Mouse (Mus musculus) left cerebral cortex, adult 18-20 months (tissue): ENCODE measurements around the gene Tmod4. TPM values are rescaled to one million over a fixed set of nuclear protein-coding genes. Genes with fewer than 3 reads are reported as not detected.

Experiments
- DNase-seq, 2 experiments: peaks; one replicate each; pipeline ENCODE4 v3.0.0; 2021 to 2022; ENCODE audit warnings: low spot score in 2 of 2, mixed read lengths in 1 of 2
- microRNA-seq, 2 experiments: library from miRNA; unstranded; fragments of <30 nt; microRNA quantifications; one replicate each; pipeline ENCODE4 v1.2.0; 2021
- total RNA-seq, 2 experiments: library from RNA; stranded (reverse); gene quantifications; 2 replicates each; pipeline ENCODE4 v1.2.3; 2021

The Tmod4 gene
- total RNA-seq, 2 experiments from 2014 or later, result 0.73 TPM; not detected in 1

DNA sequence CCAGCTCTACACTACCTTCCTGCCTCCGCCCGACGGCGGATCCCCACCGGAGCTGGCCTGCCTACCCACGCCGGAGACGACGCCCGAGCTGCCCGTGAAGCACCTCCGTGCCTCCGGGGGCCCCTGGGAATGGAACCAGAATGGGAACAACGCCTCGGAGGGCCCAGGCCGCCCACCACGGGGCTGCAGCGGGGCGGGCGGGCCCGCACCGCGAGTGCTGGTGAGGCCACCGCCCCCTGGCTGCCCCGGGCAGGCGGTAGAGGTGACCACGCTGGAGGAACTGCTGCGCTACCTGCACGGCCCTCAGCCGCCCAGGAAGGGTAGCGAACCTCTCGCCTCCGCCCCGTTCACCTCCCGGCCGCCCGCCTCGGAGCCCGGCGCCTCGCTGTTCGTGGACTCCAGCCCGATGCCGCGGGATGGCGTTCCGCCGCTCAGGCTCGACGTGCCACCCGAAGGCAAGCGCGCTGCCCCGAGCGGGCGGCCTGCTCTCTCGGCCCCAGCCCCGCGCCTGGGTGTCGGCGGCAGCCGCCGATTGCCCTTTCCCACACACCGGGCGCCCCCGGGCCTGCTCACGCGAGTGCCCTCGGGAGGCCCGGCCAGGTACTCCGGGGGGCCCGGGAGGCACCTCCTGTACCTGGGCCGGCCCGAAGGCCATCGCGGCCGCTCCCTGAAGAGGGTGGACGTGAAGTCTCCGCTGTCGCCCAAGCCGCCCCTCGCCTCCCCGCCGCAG lies 48.4 kb downstream of the Tmod4 start:
- DNase-seq, result no peak

DNA sequence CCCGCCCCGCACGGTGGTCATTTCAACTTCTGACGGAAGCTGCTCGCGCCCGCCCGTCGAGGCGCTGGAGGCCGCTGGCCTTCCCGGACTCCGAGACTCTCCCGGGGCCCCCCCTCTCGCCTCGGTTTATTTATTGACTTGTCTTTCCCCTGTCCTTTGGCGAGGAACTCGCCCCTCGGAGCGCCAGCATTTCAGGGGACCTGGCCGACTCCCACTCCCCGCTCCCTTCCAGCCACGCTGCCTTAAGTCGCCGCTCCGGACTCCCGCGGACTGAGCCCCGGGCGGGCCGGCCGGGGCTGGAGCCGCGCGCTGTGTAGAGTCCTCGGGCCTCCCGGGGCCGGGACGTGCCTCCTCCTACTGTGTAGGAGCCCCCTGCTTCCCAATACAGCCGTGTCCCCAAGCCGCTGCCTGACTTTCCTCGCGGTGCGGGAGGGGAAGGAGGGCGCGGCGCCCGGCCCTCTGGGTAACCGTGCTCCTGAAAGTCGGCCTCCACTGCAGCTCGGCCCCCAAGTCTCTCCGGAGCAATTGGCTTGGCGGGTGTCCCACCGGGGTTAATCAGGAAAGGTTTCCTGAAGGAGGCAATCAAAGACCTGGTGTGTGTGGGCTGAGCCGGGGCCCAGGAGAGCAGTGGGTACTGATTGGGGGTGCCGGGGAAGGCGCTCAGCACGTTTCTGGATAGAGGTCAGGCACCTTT lies 49.1 kb downstream of the Tmod4 start:
- no peak for DNase-seq

DNA sequence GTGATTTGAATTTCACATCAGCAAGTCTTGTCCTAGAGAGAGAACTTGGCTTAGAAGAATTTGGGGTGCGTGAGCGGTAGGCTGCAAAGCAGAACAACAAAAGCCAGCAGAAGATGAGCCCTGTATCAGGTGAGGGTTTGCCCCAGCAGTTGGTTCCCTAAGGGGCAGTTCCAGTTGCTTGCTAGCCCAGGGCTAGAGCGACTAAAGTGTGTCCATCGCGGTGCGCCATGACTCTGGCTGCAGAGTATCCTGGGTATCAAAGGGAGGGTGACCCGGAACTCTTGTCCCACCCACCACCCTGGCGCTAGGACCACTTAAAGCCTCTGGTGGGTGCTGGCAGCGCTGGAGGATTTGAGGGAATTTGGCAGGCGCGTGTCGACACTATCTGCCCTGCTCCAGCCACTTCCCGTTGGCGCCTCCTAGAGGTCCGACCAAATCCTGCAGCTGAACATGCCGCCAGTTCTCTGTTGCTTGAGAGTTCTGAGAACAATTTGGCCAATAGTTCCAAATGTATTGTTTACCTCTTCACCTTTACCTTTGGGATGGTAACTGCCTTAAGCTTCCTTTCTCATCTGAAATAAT lies 49.8 kb downstream of the Tmod4 start:
- peak; percentile 79 to 83 for DNase-seq

DNA sequence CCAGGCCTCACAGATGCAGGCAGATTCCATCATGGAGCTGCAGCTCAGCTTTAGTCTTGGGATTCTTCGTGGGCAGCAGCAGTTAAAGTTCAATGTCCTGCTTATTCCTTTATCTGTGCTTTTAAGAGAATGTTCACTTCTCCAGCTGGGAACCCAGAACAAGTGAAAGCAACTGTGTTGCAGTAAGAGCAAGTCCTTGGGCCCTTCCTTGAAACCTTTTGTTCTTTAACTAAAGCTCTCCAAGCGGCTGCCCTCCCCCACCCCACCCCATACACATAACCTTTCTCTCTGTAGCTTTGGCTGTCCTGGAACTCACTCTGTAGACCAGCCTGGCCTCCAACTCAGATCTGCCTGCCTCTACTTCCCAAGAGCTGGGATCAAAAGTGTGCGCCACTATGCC lies 52.2 kb downstream of the Tmod4 start:
- DNase-seq, result no peak

DNA sequence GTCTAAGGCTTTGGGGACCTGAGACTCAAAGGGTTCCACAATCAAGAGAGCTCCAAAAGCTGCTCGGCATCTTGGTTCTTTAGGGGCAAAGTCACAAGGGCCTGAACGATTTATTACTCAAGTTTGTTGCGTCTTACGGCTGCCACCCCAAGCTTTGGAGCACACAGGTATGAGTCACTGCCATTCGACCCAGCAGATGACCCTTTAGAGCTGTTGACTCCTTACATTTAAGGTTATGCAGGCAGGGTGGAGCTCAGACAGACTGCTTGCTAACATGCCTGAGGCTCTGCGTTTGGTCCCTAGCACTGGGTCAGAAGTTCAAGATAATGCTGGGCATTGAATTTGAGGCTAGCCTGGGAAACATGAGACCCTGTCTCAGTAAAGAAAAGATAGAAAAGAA lies 53.3 kb downstream of the Tmod4 start:
- DNase-seq, result no peak

Small RNA genes within 50 kb of the gene (microRNA-seq; reads per million reads assigned to microRNA genes)
- gene Mir8099-1, result 0 reads per million in 2 experiments

Other genes with a start within 250 kb of the Tmod4 start
- 100 to 1,000 TPM; 281 to 296 TPM for gene Psmb4, start 237.5 kb upstream of the Tmod4 start, total RNA-seq
- 10 to 100 TPM in 1 of 2 experiments, 1 to 10 TPM in 1; 9.9 to 10.5 TPM for gene Selenbp1, start 191.4 kb upstream of the Tmod4 start, total RNA-seq
- 10 to 100 TPM; 23.1 to 24.5 TPM for gene Rfx5, start 170.4 kb upstream of the Tmod4 start, total RNA-seq
- 10 to 100 TPM; 60.9 to 62.2 TPM for gene Pi4kb, start 149.7 kb upstream of the Tmod4 start, total RNA-seq
- 10 to 100 TPM; 23.1 to 24.6 TPM for gene Zfp687, start 109.0 kb upstream of the Tmod4 start, total RNA-seq
- gene Psmd4, start 81.9 kb upstream of the Tmod4 start, total RNA-seq, result 100 to 1,000 TPM; 165 to 171 TPM
- 10 to 100 TPM; 53.1 to 61.1 TPM for gene Pip5k1a, start 17.5 kb upstream of the Tmod4 start, total RNA-seq
- 10 to 100 TPM; 41.7 to 44.4 TPM for gene Vps72, start 13.5 kb upstream of the Tmod4 start, total RNA-seq
- gene Scnm1, start 9.5 kb downstream of the Tmod4 start, total RNA-seq, result 10 to 100 TPM; 45.3 to 47.6 TPM
- gene Lysmd1, start 9.6 kb downstream of the Tmod4 start, total RNA-seq, result 10 to 100 TPM; 15.8 to 17.1 TPM
- gene Tnfaip8l2, start 17.9 kb downstream of the Tmod4 start, total RNA-seq, result 1 to 10 TPM; 1.5 to 1.6 TPM
- gene Sema6c, start 36.0 kb downstream of the Tmod4 start, total RNA-seq, result 10 to 100 TPM; 24.4 to 27.0 TPM
- gene Gabpb2, start 93.4 kb downstream of the Tmod4 start, total RNA-seq, result 10 to 100 TPM in 1 of 2 experiments, 1 to 10 TPM in 1; 9.6 to 10.4 TPM
- gene Cdc42se1, start 104.3 kb downstream of the Tmod4 start, total RNA-seq, result 10 to 100 TPM; 57.0 to 60.1 TPM
- gene Mllt11, start 107.7 kb downstream of the Tmod4 start, total RNA-seq, result 100 to 1,000 TPM; 265 to 266 TPM
- under 1 TPM in 1 of 2 experiments, not detected in 1; 0.37 TPM for gene Gm128, start 117.1 kb downstream of the Tmod4 start, total RNA-seq
- under 1 TPM in 1 of 2 experiments, not detected in 1; 0.63 TPM for gene Bnipl, start 126.7 kb downstream of the Tmod4 start, total RNA-seq
- 10 to 100 TPM; 17.0 to 19.7 TPM for gene Mindy1, start 156.9 kb downstream of the Tmod4 start, total RNA-seq
- gene Prune1, start 157.6 kb downstream of the Tmod4 start, total RNA-seq, result 10 to 100 TPM; 24.3 to 24.4 TPM
- gene Anxa9, start 182.7 kb downstream of the Tmod4 start, total RNA-seq, result under 1 TPM; 0.59 to 0.91 TPM
- 10 to 100 TPM; 42.0 to 43.5 TPM for gene Cers2, start 190.3 kb downstream of the Tmod4 start, total RNA-seq
- gene Setdb1, start 232.7 kb downstream of the Tmod4 start, total RNA-seq, result 10 to 100 TPM; 33.1 to 34.7 TPM